Mouse (Mus musculus): ENCODE data around the gene Ttll8. TPM values are rescaled to one million over a fixed set of nuclear protein-coding genes. Genes with fewer than 3 reads are reported as not detected.

Gene Ttll8
- polyA plus RNA-seq, 1 experiment from 2014 or later: not detected

- no peak for ATAC-seq (ENCODE audit: insufficient number of reproducible peaks, insufficient read depth, low FRiP score, low read depth)
- no peak overlapping the region for H3K9ac ChIP-seq (replicated peaks; ENCODE audit: low read depth, low read length)
- no peaks in the 10 kb centered on the region for H3K36me3 ChIP-seq (ENCODE audit: control insufficient read depth, insufficient read depth, low read length)
- H3K27me3 ChIP-seq (ENCODE audit: control insufficient read depth, insufficient read depth, low read length): no peaks in the 10 kb centered on the region
- peaks cover 16% of the 10 kb centered on the region; the same call in 1 of the 2 replicates for H3K4me1 ChIP-seq (ENCODE audit: control insufficient read depth, insufficient read depth, low read length)
- no peak overlapping the region for H3K4me3 ChIP-seq (ENCODE audit: low read depth, low read length)
- H3K27ac ChIP-seq (ENCODE audit: low read length): no peak overlapping the region
- H3K9me3 ChIP-seq (ENCODE audit: control insufficient read depth, low read depth, low read length): no peaks in the 10 kb centered on the region
- H3K4me2 ChIP-seq (replicated peaks; ENCODE audit: low read depth, low read length): no peak overlapping the region
- 89% methylated on average over 3 of the region's 3 CpGs for WGBS
Observed at GRCm38 (mm10) chr15:88858141-88858541, 96.1 kb downstream of the Ttll8 start.

- Histone ChIP-seq H3K4me2 (replicated peaks; ENCODE audit: low read depth, low read length) (no peak overlapping the region), H3K4me3 (ENCODE audit: low read depth, low read length) (no peak overlapping the region), H3K36me3 (ENCODE audit: control insufficient read depth, insufficient read depth, low read length) (no peaks in the 10 kb centered on the region), H3K9ac (replicated peaks; ENCODE audit: low read depth, low read length) (no peak overlapping the region), H3K27ac (ENCODE audit: low read length) (no peak overlapping the region), H3K4me1 (ENCODE audit: control insufficient read depth, insufficient read depth, low read length) (peaks cover 19% of the 10 kb centered on the region; the same call in 1 of the 2 replicates), H3K27me3 (ENCODE audit: control insufficient read depth, insufficient read depth, low read length) (no peaks in the 10 kb centered on the region), H3K9me3 (ENCODE audit: control insufficient read depth, low read depth, low read length) (no peaks in the 10 kb centered on the region)
- WGBS: 88% methylated on average over 7 of the region's 7 CpGs
- no peak for ATAC-seq (ENCODE audit: insufficient number of reproducible peaks, insufficient read depth, low FRiP score, low read depth)
Observed at GRCm38 (mm10) chr15:88857361-88857760, 96.9 kb downstream of the Ttll8 start.

- no peak overlapping the region for H3K4me2 ChIP-seq (replicated peaks; ENCODE audit: low read depth, low read length)
- no peak overlapping the region for H3K9ac ChIP-seq (replicated peaks; ENCODE audit: low read depth, low read length)
- H3K36me3 ChIP-seq (ENCODE audit: control insufficient read depth, insufficient read depth, low read length): no peaks in the 10 kb centered on the region
- no peaks in the 10 kb centered on the region for H3K27me3 ChIP-seq (ENCODE audit: control insufficient read depth, insufficient read depth, low read length)
- H3K4me3 ChIP-seq (ENCODE audit: low read depth, low read length): no peak overlapping the region
- H3K27ac ChIP-seq (ENCODE audit: low read length): no peak overlapping the region
- no peaks in the 10 kb centered on the region for H3K9me3 ChIP-seq (ENCODE audit: control insufficient read depth, low read depth, low read length)
- H3K4me1 ChIP-seq (ENCODE audit: control insufficient read depth, insufficient read depth, low read length): peaks cover 23% of the 10 kb centered on the region; the same call in 1 of the 2 replicates
- 87% methylated on average over 5 of the region's 5 CpGs for WGBS
- no peak for ATAC-seq (ENCODE audit: insufficient number of reproducible peaks, insufficient read depth, low FRiP score, low read depth)
Observed at GRCm38 (mm10) chr15:88856613-88857012, 97.6 kb downstream of the Ttll8 start.

- Histone ChIP-seq H3K9ac (replicated peaks; ENCODE audit: low read depth, low read length) (no peak overlapping the region), H3K4me3 (ENCODE audit: low read depth, low read length) (no peak overlapping the region), H3K27me3 (ENCODE audit: control insufficient read depth, insufficient read depth, low read length) (no peaks in the 10 kb centered on the region), H3K36me3 (ENCODE audit: control insufficient read depth, insufficient read depth, low read length) (no peaks in the 10 kb centered on the region), H3K4me1 (ENCODE audit: control insufficient read depth, insufficient read depth, low read length) (peaks cover 25% of the 10 kb centered on the region; the same call in 1 of the 2 replicates), H3K9me3 (ENCODE audit: control insufficient read depth, low read depth, low read length) (no peaks in the 10 kb centered on the region), H3K27ac (ENCODE audit: low read length) (no peak overlapping the region), H3K4me2 (replicated peaks; ENCODE audit: low read depth, low read length) (no peak overlapping the region)
- no peak for ATAC-seq (ENCODE audit: insufficient number of reproducible peaks, insufficient read depth, low FRiP score, low read depth)
- 76% methylated on average over 6 of the region's 6 CpGs for WGBS
Observed at GRCm38 (mm10) chr15:88855896-88856417, 98.3 kb downstream of the Ttll8 start.

- Histone ChIP-seq H3K4me3 (ENCODE audit: low read depth, low read length) (no peak overlapping the region), H3K27me3 (ENCODE audit: control insufficient read depth, insufficient read depth, low read length) (no peaks in the 10 kb centered on the region), H3K9ac (replicated peaks; ENCODE audit: low read depth, low read length) (no peak overlapping the region), H3K27ac (ENCODE audit: low read length) (no peak overlapping the region), H3K4me1 (ENCODE audit: control insufficient read depth, insufficient read depth, low read length) (peaks cover 32% of the 10 kb centered on the region; the same call in 1 of the 2 replicates), H3K9me3 (ENCODE audit: control insufficient read depth, low read depth, low read length) (no peaks in the 10 kb centered on the region), H3K36me3 (ENCODE audit: control insufficient read depth, insufficient read depth, low read length) (no peaks in the 10 kb centered on the region), H3K4me2 (replicated peaks; ENCODE audit: low read depth, low read length) (no peak overlapping the region)
- whole genome bisulfite sequencing: 65% methylated on average over 15 of the region's 15 CpGs
- ATAC-seq (ENCODE audit: insufficient number of reproducible peaks, insufficient read depth, low FRiP score, low read depth): no peak
Observed at GRCm38 (mm10) chr15:88854969-88855830, 99.0 kb downstream of the Ttll8 start.

- Histone ChIP-seq H3K4me2 (replicated peaks; ENCODE audit: low read depth, low read length) (no peak overlapping the region), H3K27ac (ENCODE audit: low read length) (no peak overlapping the region), H3K36me3 (ENCODE audit: control insufficient read depth, insufficient read depth, low read length) (no peaks in the 10 kb centered on the region), H3K4me3 (ENCODE audit: low read depth, low read length) (no peak overlapping the region), H3K9ac (replicated peaks; ENCODE audit: low read depth, low read length) (no peak overlapping the region), H3K27me3 (ENCODE audit: control insufficient read depth, insufficient read depth, low read length) (no peaks in the 10 kb centered on the region), H3K9me3 (ENCODE audit: control insufficient read depth, low read depth, low read length) (no peaks in the 10 kb centered on the region), H3K4me1 (ENCODE audit: control insufficient read depth, insufficient read depth, low read length) (peaks cover 34% of the 10 kb centered on the region; the same call in 1 of the 2 replicates)
- WGBS: 33% methylated on average over 6 of the region's 6 CpGs
- no peak for ATAC-seq (ENCODE audit: insufficient number of reproducible peaks, insufficient read depth, low FRiP score, low read depth)
Observed at GRCm38 (mm10) chr15:88854119-88854968, 99.9 kb downstream of the Ttll8 start.

- no peak for ATAC-seq (ENCODE audit: insufficient number of reproducible peaks, insufficient read depth, low FRiP score, low read depth)
- Histone ChIP-seq H3K36me3 (ENCODE audit: control insufficient read depth, insufficient read depth, low read length) (no peaks in the 10 kb centered on the region), H3K27ac (ENCODE audit: low read length) (no peak overlapping the region), H3K4me2 (replicated peaks; ENCODE audit: low read depth, low read length) (no peak overlapping the region), H3K4me1 (ENCODE audit: control insufficient read depth, insufficient read depth, low read length) (peaks cover 34% of the 10 kb centered on the region; the same call in 1 of the 2 replicates), H3K27me3 (ENCODE audit: control insufficient read depth, insufficient read depth, low read length) (no peaks in the 10 kb centered on the region), H3K4me3 (ENCODE audit: low read depth, low read length) (no peak overlapping the region), H3K9me3 (ENCODE audit: control insufficient read depth, low read depth, low read length) (no peaks in the 10 kb centered on the region), H3K9ac (replicated peaks; ENCODE audit: low read depth, low read length) (no peak overlapping the region)
- 83% methylated on average over 9 of the region's 9 CpGs for WGBS
Observed at GRCm38 (mm10) chr15:88853106-88853505, 101.1 kb downstream of the Ttll8 start.

- Histone ChIP-seq H3K27ac (ENCODE audit: low read length) (peak overlapping the region; percentile 71), H3K27me3 (ENCODE audit: control insufficient read depth, insufficient read depth, low read length) (no peaks in the 10 kb centered on the region), H3K9ac (replicated peaks; ENCODE audit: low read depth, low read length) (no peak overlapping the region), H3K9me3 (ENCODE audit: control insufficient read depth, low read depth, low read length) (no peaks in the 10 kb centered on the region), H3K4me1 (ENCODE audit: control insufficient read depth, insufficient read depth, low read length) (peaks cover 34% of the 10 kb centered on the region; the same call in 1 of the 2 replicates), H3K4me3 (ENCODE audit: low read depth, low read length) (no peak overlapping the region), H3K36me3 (ENCODE audit: control insufficient read depth, insufficient read depth, low read length) (no peaks in the 10 kb centered on the region), H3K4me2 (replicated peaks; ENCODE audit: low read depth, low read length) (no peak overlapping the region)
- peak; percentile 87 for ATAC-seq (ENCODE audit: insufficient number of reproducible peaks, insufficient read depth, low FRiP score, low read depth)
- 66% methylated on average over 10 of the region's 10 CpGs for WGBS
Observed at GRCm38 (mm10) chr15:88851507-88852149, 102.6 kb downstream of the Ttll8 start.
